Mouse (Mus musculus) midbrain, embryonic 14.5 days (tissue): ENCODE data around the gene Zfp867. TPM values are rescaled to one million over a fixed set of nuclear protein-coding genes. Genes with fewer than 3 reads are reported as not detected.

Experiments used
- ATAC-seq: fragments of 200-750 bp; cut with Nextera tagmentation; 2 replicates; pipeline ENCODE4 v1.8.0; 2017; ENCODE audit warnings: moderate number of reproducible peaks, moderate library complexity; ENCODE audit not compliant: low FRiP score, low TSS enrichment
- DNase-seq: peaks from one replicate; pipeline ENCODE4 v3.0.0-alpha.2; 2015
- H3K27ac ChIP-seq: fragments of 300-500 bp; sonication (generic); replicated peaks from 2 replicates; pipeline ENCODE4 v1.5.1; 2014; ENCODE audit warnings: mild to moderate bottlenecking, low read depth, low read length, moderate library complexity
- H3K27me3 ChIP-seq: fragments of 300-500 bp; sonication (generic); 2 replicates; pipeline ENCODE4 v1.6.1; 2014; ENCODE audit warnings: low read length, control low read depth, mixed read lengths; ENCODE audit not compliant: control insufficient read depth, insufficient read depth
- H3K36me3 ChIP-seq: fragments of 300-500 bp; sonication (generic); 2 replicates; pipeline ENCODE4 v1.6.1; 2014; ENCODE audit warnings: low read length, control low read depth; ENCODE audit not compliant: control insufficient read depth, insufficient read depth
- H3K4me1 ChIP-seq: fragments of 300-500 bp; sonication (generic); 2 replicates; pipeline ENCODE4 v1.6.1; 2014; ENCODE audit warnings: mild to moderate bottlenecking, antibody characterized with exemption, low read length, control low read depth; ENCODE audit not compliant: control insufficient read depth, insufficient read depth
- H3K4me2 ChIP-seq: fragments of 300-500 bp; sonication (generic); 2 replicates; pipeline ENCODE4 v1.6.1; 2014; ENCODE audit warnings: mild to moderate bottlenecking, low read length, moderate library complexity
- H3K4me3 ChIP-seq: fragments of 300-500 bp; sonication (generic); replicated peaks from 2 replicates; pipeline ENCODE4 v1.5.1; 2014; ENCODE audit warnings: low read depth, low read length
- H3K9ac ChIP-seq: fragments of 300-500 bp; sonication (generic); replicated peaks from 2 replicates; pipeline ENCODE4 v1.6.1; 2014; ENCODE audit warnings: mild to moderate bottlenecking, low read length, moderate library complexity
- H3K9me3 ChIP-seq: fragments of 300-500 bp; sonication (generic); 2 replicates; pipeline ENCODE4 v1.6.1; 2016; ENCODE audit warnings: low read length, control low read depth, mixed read lengths; ENCODE audit not compliant: control insufficient read depth
- WGBS: fragments of 180-500 bp; shearing (Covaris S2); extraction: QIAGEN DNeasy Blood & Tissue Kit; methylation state at CpG from one replicate; pipeline ENCODE4 v1.1.7; 2014; 5-methylcytosine and 5-hydroxymethylcytosine counted together
- polyA plus RNA-seq: library from polyadenylated mRNA; unstranded; fragments of >200 nt; fragmentation: Nextera tagmentation; extraction: Ambion mirVana; gene quantifications from 2 replicates; pipeline ENCODE4 v1.2.1, GENCODE M21; 2014

Zfp867 gene
- polyA plus RNA-seq, 1 experiment from 2014 or later, result 18.3 TPM

DNA sequence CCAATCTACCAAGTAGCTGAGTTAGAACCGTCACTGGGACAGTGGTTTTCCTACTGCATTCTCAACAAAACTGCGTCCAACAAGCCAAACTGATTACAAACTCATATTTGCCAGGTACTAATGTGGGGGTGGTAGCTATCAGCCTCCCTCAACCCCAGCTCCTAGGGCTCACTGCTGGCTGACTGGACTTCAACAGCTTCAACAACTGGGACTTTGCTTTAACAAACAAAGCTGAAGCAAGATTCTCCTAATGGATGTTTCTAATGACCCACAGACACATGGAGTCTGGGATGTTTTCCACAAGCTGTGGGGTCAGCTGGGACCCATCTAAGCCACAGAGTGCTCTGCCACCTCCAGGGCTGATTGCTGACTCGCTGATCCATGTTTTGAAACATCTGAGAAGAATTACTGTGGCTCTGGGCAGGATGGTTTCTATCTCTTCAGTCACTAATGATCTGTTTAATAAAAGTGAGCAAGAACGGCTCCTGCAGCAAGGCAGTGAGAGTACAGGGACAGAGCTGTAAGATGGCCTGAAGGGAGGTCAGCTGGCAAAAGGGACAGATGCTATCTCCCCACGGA is 49.2 kb downstream of the Zfp867 start:
- Histone ChIP-seq H3K27ac (no peak overlapping the region), H3K4me2 (no peak overlapping the region), H3K36me3 (peaks cover 94% of the 10 kb centered on the region), H3K9me3 (no peaks in the 10 kb centered on the region), H3K4me3 (no peak overlapping the region), H3K27me3 (no peaks in the 10 kb centered on the region), H3K9ac (no peak overlapping the region), H3K4me1 (no peaks in the 10 kb centered on the region)
- DNase-seq (no peak), ATAC-seq (no peak)
- WGBS, result 89% methylated on average over 5 of the region's 5 CpGs

DNA sequence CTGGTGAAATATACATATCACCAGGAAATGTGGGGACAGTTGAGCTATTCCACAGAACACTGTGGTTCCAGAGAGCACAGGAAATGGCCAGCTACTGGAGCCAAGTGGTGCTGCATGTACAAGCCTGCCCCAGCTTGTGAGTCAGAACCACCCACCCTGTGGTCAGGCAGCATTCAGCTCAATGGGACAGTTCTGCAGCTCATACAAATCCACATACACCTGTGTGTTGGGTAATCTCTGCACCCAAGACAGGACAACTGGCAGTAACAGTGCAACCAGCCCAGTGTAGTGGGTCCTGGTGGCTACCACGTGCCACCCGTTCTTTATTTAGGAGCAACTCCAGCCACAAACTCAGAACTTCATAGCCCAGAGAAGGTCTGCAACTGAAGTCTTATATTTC is 50.3 kb downstream of the Zfp867 start:
- no peaks in the 10 kb centered on the region for H3K27me3 ChIP-seq
- H3K4me2 ChIP-seq, result no peak overlapping the region
- 91% methylated on average over 2 of the region's 2 CpGs for WGBS
- DNase-seq, result no peak
- H3K36me3 ChIP-seq, result peaks cover 92% of the 10 kb centered on the region
- H3K9ac ChIP-seq, result no peak overlapping the region
- H3K27ac ChIP-seq, result no peak overlapping the region
- no peaks in the 10 kb centered on the region for H3K4me1 ChIP-seq
- H3K9me3 ChIP-seq, result no peaks in the 10 kb centered on the region
- no peak overlapping the region for H3K4me3 ChIP-seq
- no peak for ATAC-seq

DNA sequence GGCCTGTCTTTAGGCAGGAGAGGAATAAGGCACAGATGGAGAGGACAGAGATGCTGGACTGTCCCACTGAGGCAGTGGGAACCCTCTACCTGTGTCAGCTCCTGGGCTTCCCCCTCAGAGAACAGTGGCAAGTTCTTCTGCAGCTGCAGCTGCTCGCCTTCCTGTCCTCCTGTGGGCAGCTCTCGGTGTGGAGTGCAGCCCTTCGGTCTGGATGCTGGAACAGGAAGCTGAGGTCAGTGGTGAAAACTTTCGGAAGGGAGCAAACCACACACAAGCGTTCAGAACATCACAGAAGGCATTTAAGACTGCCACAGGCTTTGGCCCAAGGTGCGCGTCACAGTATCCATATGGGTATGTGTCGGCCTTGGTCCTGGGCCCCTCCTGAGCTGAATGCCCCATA is 50.8 kb downstream of the Zfp867 start:
- 90% methylated on average over 8 of the region's 8 CpGs for WGBS
- DNase-seq (no peak), ATAC-seq (no peak)
- no peak overlapping the region for H3K27ac ChIP-seq
- no peaks in the 10 kb centered on the region for H3K9me3 ChIP-seq
- H3K9ac ChIP-seq, result no peak overlapping the region
- peaks cover 92% of the 10 kb centered on the region for H3K36me3 ChIP-seq
- H3K4me1 ChIP-seq, result no peaks in the 10 kb centered on the region
- H3K27me3 ChIP-seq, result no peaks in the 10 kb centered on the region
- no peak overlapping the region for H3K4me2 ChIP-seq
- H3K4me3 ChIP-seq, result no peak overlapping the region

DNA sequence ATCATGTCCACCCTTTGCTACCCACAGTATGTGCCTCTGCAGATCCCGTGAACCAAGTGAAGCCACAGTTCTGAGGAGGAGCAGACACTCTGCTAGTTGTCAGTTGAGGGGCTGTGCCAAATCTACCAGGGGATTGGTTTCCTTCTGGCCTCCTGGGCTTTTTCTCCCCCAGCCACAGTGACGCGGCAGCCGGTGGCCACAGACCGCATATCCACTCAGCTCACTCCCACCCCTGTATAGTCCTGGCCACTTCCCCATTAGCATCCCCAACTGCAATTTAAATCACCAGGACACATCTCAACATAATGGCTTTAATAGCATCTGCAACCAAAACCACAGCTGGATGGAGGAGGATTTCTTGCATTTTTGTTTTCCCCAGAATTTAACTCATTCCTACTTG is 53.6 kb downstream of the Zfp867 start:
- Histone ChIP-seq H3K27ac (no peak overlapping the region), H3K4me3 (no peak overlapping the region), H3K9ac (no peak overlapping the region), H3K9me3 (no peaks in the 10 kb centered on the region), H3K4me1 (no peaks in the 10 kb centered on the region), H3K27me3 (no peaks in the 10 kb centered on the region), H3K36me3 (peaks cover 76% of the 10 kb centered on the region), H3K4me2 (no peak overlapping the region)
- 86% methylated on average over 5 of the region's 5 CpGs for WGBS
- DNase-seq (no peak), ATAC-seq (no peak)

DNA sequence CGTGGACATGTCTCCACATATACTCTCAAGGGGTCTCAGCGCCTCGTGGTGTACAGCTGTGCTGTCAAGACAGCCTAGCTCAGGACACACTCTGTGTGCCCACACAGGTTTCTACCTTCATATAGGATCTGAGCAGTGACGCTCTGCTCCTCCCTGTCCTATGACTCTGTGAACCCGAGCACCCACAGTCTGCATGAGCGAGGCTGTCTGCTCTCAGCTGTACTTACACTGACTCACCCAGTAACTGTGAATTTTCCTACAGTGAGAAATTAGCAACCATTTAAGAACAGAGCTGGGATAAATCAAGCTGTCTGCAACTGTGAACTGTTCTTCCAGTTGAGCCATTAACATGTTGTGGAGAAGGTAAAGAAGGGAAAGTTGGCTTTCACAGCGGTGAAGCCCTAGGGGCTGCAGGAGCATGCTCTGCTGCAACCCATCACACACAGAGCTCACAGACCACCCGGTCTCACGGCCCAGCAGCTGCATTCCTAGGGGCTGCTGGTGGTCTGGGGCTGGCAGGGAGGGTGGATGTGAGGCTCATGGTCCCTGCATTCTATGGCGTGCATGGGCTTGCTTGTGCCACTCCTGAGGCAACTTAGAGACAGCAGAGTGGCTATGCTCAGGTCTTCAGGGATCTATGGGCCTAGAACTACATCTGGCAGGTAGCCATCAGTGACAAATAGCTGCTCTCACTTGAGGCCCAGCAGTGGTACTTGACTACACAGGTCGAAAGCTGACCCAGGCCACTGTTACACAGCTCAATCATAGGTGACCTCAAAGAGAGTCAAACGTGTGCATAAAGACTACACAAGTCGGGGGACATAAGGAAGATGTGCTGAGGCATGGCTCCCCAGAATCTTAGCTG is 59.0 kb downstream of the Zfp867 start:
- Histone ChIP-seq H3K27me3 (no peaks in the 10 kb centered on the region), H3K36me3 (peaks cover 51% of the 10 kb centered on the region), H3K4me2 (no peak overlapping the region), H3K4me3 (no peak overlapping the region), H3K27ac (no peak overlapping the region), H3K9me3 (no peaks in the 10 kb centered on the region), H3K9ac (no peak overlapping the region), H3K4me1 (no peaks in the 10 kb centered on the region)
- ATAC-seq (no peak), DNase-seq (no peak)
- 88% methylated on average over 13 of the region's 13 CpGs for WGBS

DNA sequence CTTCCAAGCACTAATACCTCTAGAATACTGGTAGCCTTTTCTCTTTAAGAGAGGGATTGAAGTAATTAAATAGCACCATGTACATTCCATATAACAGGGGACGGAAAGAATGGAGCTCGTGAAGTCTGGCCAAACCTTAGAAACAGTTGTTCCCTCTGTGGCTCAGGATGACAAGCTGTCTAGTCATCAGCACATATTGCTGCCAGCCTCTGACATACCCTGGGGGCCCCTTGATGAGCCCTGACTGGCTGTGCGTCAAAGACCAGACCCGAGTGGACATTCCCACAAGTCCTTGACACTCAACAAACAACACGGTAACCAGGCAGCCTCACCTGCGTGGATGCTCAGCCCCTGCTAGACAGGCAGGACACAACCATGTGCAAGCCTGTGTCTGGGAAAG is 60.2 kb downstream of the Zfp867 start:
- 76% methylated on average over 6 of the region's 6 CpGs for WGBS
- Histone ChIP-seq H3K27me3 (no peaks in the 10 kb centered on the region), H3K9ac (no peak overlapping the region), H3K4me3 (no peak overlapping the region), H3K36me3 (peaks cover 53% of the 10 kb centered on the region), H3K4me2 (no peak overlapping the region), H3K9me3 (no peaks in the 10 kb centered on the region), H3K4me1 (no peaks in the 10 kb centered on the region), H3K27ac (no peak overlapping the region)
- ATAC-seq (no peak), DNase-seq (no peak)

Other genes with a start within 250 kb of the Zfp867 start
- gene Arf1, start 244.2 kb downstream of the Zfp867 start, polyA plus RNA-seq, result 594 and 613 TPM in 2 replicates
- 0.43 and 0.46 TPM in 2 replicates for gene Wnt3a, start 181.7 kb downstream of the Zfp867 start, polyA plus RNA-seq
- gene Wnt9a, start 165.5 kb downstream of the Zfp867 start, polyA plus RNA-seq, result 1.6 and 1.7 TPM in 2 replicates
- gene Prss38, start 96.8 kb downstream of the Zfp867 start, polyA plus RNA-seq, result 0.17 TPM in 1 of 2 replicates, not detected in the other
- gene Jmjd4, start 22.4 kb downstream of the Zfp867 start, polyA plus RNA-seq, result 15.4 and 16.6 TPM in 2 replicates
- gene Snap47, start 21.3 kb downstream of the Zfp867 start, polyA plus RNA-seq, result 525 and 579 TPM in 2 replicates
- gene Zkscan17, start 54.3 kb upstream of the Zfp867 start, polyA plus RNA-seq, result 15.5 and 16.1 TPM in 2 replicates
- gene Nlrp3, start 69.1 kb upstream of the Zfp867 start, polyA plus RNA-seq, result 0.35 TPM in 1 of 2 replicates, not detected in the other
- not detected in 2 replicates for gene Olfr222, start 103.8 kb upstream of the Zfp867 start, polyA plus RNA-seq
- gene Olfr223, start 120.8 kb upstream of the Zfp867 start, polyA plus RNA-seq, result not detected in 2 replicates
- gene Mprip, start 188.8 kb upstream of the Zfp867 start, polyA plus RNA-seq, result 62.6 and 68.7 TPM in 2 replicates